Mouse (Mus musculus) ES-E14 (cell line): Measurements from ENCODE around the gene Drg1. TPM values are rescaled to one million over a fixed set of nuclear protein-coding genes. Genes with fewer than 3 reads are reported as not detected.

Experiments
- DNase-seq: peaks from one replicate; pipeline ENCODE4 v3.0.0-alpha.2; 2013; ENCODE audit warnings: low read depth, low spot score
- H3K27ac ChIP-seq: 2 replicates; pipeline ENCODE4 v1.5.1; 2012; ENCODE audit warnings: low read depth, mild to moderate bottlenecking, low read length, moderate library complexity, mixed read lengths; ENCODE audit not compliant: poor library complexity, insufficient read depth, severe bottlenecking
- H3K36me3 ChIP-seq: 2 replicates; pipeline ENCODE4 v1.6.1; 2012; ENCODE audit warnings: mild to moderate bottlenecking, low read length, moderate library complexity, mixed read lengths; ENCODE audit not compliant: control insufficient read depth, poor library complexity, insufficient read depth, severe bottlenecking
- H3K4me1 ChIP-seq, 2 experiments: fragments of 150-350 bp in 1 of 2; sonication (generic) in 1 of 2; 2 replicates each; pipeline ENCODE4 v1.6.1; 2012; ENCODE audit warnings: low read length in 2 of 2, mild to moderate bottlenecking in 1 of 2, mixed read lengths in 1 of 2; ENCODE audit not compliant: control insufficient read depth in 2 of 2, insufficient read depth in 2 of 2, poor library complexity in 1 of 2
- H3K4me3 ChIP-seq, 2 experiments: fragments of 150-350 bp in 1 of 2; sonication (generic) in 1 of 2; 2 replicates each; pipeline ENCODE4 v1.5.1; 2012; ENCODE audit warnings: low read length in 2 of 2, low read depth in 1 of 2, mild to moderate bottlenecking in 1 of 2, mixed read lengths in 1 of 2; ENCODE audit not compliant: insufficient read depth in 1 of 2, poor library complexity in 1 of 2, severe bottlenecking in 1 of 2
- H3K9ac ChIP-seq: 2 replicates; pipeline ENCODE4 v1.6.1; 2012; ENCODE audit warnings: low read depth, mild to moderate bottlenecking, low read length, mixed read lengths; ENCODE audit not compliant: poor library complexity, insufficient read depth, severe bottlenecking
- H3K9me3 ChIP-seq: fragments of 150-350 bp; sonication (generic); 2 replicates; pipeline ENCODE4 v1.6.1; 2012; ENCODE audit warnings: low read depth, mild to moderate bottlenecking, low read length; ENCODE audit not compliant: control insufficient read depth, insufficient read depth
- CHD2 ChIP-seq: IDR thresholded peaks from 2 replicates; pipeline ENCODE4 v1.6.1; 2014; ENCODE audit warnings: mild to moderate bottlenecking, low read depth, low read length, inconsistent platforms
- HCFC1 ChIP-seq: IDR thresholded peaks from 2 replicates; pipeline ENCODE4 v1.6.1; 2012; ENCODE audit warnings: low read length, inconsistent platforms, borderline replicate concordance; ENCODE audit not compliant: insufficient read depth
- MAFK ChIP-seq: IDR thresholded peaks from 2 replicates; pipeline ENCODE4 v1.6.1; 2014; ENCODE audit warnings: mild to moderate bottlenecking, low read depth, low read length, inconsistent platforms; ENCODE audit not compliant: insufficient read depth
- ZC3H11A ChIP-seq: IDR thresholded peaks from 2 replicates; pipeline ENCODE4 v1.6.1; 2012; ENCODE audit warnings: low read depth, mild to moderate bottlenecking, inconsistent platforms, low read length, borderline replicate concordance
- ZNF384 ChIP-seq: IDR thresholded peaks from 2 replicates; pipeline ENCODE4 v1.6.1; 2012; ENCODE audit warnings: low read depth, low read length, inconsistent platforms
- in situ Hi-C, 2 experiments: fragments of 600-800 bp; cut with MboI; formaldehyde crosslinking; loops; one replicate each; pipeline ENCODE4 v1.15.1; 2025; ENCODE audit warnings: low sequenced_read_pairs in 2 of 2, inconsistent platforms in 1 of 2; ENCODE audit not compliant: unreplicated experiment in 2 of 2
- total RNA-seq: library from RNA; depleted of rRNA; stranded (reverse); fragments of 300-350 nt; gene quantifications from 2 replicates; pipeline ENCODE4 v1.2.3, GENCODE M21; 2012

The Drg1 gene
- total RNA-seq, 1 experiment, result 180 TPM

DNA sequence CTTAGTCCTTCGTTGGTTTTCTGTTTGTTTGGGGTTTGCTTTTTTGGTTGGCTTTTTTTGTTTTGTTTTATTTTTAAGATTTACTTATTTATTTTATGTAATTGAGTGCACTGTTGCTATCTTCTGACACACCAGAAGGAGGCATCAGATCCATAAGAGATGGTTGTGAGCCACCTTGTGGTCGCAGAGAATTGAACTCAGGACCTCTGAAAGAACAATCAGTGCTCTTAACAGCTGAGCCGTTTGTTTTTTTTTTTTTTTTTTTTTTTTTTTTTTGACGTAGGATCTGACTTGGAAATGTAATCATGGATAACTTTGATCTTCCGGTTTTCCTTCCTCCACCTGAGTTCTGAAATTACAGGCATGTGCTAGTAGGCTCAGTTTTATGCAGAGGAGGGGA lies 43.1 kb downstream of the Drg1 start:
- in situ Hi-C loops, result no loop called here
- DNase-seq, result no peak

DNA sequence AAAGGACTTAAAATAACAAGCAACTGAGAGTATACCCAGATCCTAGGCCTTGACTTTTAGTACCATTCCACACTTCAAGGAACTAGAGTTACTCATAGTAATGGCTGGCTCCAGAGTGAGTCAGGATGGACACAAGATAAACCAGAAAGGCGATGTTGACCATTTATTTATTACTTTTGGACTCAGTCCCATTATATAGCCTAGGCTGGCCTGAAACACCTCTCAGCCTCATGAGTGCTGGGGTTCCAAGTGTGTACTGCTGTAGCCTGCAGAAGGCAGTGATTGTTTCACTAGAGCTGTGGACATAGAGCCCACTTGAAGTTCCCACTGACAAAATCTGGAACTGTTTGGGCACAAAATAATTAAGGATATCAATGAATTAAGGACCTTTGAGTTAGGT lies 53.7 kb downstream of the Drg1 start:
- no peak overlapping the region for H3K9ac ChIP-seq
- no peak overlapping the region for H3K4me3 ChIP-seq
- H3K27ac ChIP-seq, result no peak overlapping the region
- in situ Hi-C loops, result no loop called here
- H3K36me3 ChIP-seq, result peaks cover 12% of the 10 kb centered on the region
- no peak for DNase-seq
- H3K4me1 ChIP-seq, result no peaks in the 10 kb centered on the region
- no peaks in the 10 kb centered on the region for H3K9me3 ChIP-seq
- TF ChIP-seq ZNF384 (no peak), ZC3H11A (no peak), MAFK (no peak), HCFC1 (no peak), CHD2 (no peak)

More for the DNA sequence above, 43.1 kb downstream of the Drg1 start:
- H3K9me3 ChIP-seq, result no peaks in the 10 kb centered on the region
- no peaks in the 10 kb centered on the region for H3K4me1 ChIP-seq
- H3K27ac ChIP-seq, result no peak overlapping the region
- no peak overlapping the region for H3K9ac ChIP-seq
- TF ChIP-seq CHD2 (no peak), HCFC1 (no peak), ZC3H11A (no peak), ZNF384 (peak; percentile 84; the same call in 1 of the 2 replicates), MAFK (no peak)
- H3K4me3 ChIP-seq, result no peak overlapping the region
- H3K36me3 ChIP-seq, result peaks cover 29% of the 10 kb centered on the region

DNA sequence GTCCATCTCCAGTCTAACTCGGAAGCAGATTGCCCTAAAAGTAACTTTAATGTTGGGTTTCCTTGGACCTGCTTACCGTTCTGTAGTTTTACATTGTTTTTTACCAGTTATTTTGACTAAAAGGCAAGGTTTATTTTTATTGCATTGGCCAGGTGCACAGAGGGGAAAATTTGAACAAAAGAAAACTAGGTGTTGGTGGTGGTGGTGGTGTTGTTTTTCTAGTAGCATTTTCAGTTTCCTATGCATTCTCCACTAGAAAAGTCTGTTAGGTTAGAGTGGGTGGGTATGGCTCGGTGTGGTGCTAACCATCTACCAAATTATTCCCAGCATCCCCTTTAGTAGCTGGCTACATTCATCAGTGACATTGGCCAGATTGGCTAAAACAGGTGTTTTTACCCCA lies 59.4 kb downstream of the Drg1 start:
- H3K9ac ChIP-seq, result no peak overlapping the region
- H3K36me3 ChIP-seq, result peaks cover 9% of the 10 kb centered on the region
- H3K4me3 ChIP-seq, result no peak overlapping the region
- H3K27ac ChIP-seq, result no peak overlapping the region
- no peaks in the 10 kb centered on the region for H3K4me1 ChIP-seq
- in situ Hi-C loops, result no loop called here
- no peak for TF ChIP-seq HCFC1
- TF ChIP-seq ZNF384, result no peak
- TF ChIP-seq CHD2, result no peak
- no peak for TF ChIP-seq MAFK
- no peak for TF ChIP-seq ZC3H11A
- no peaks in the 10 kb centered on the region for H3K9me3 ChIP-seq
- no peak for DNase-seq

DNA sequence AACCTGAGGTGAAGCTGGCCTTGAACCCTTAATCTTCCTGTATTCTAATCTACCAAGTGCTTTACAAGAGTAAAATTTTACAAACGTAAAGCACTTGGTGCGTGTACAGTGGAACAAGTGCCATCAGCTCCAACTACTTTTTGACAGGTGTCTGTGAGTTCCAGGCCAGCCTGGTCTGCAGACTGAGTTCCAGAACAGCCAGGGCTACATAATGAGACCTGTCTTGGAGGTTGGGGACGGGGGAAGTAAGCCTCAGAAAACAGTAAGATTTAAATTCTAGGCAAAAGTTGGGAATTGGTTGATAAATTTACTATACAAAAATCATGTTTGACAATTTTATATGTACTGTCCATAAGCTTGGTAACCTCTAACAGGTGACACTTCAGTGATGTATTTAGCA lies 61.0 kb downstream of the Drg1 start:
- H3K9me3 ChIP-seq, result no peaks in the 10 kb centered on the region
- no peak for DNase-seq
- H3K4me3 ChIP-seq, result no peak overlapping the region
- no peak for TF ChIP-seq ZNF384
- no peak for TF ChIP-seq HCFC1
- H3K9ac ChIP-seq, result no peak overlapping the region
- H3K4me1 ChIP-seq, result no peaks in the 10 kb centered on the region
- in situ Hi-C loops, result no loop called here
- no peak overlapping the region for H3K27ac ChIP-seq
- peaks cover 6% of the 10 kb centered on the region for H3K36me3 ChIP-seq

DNA sequence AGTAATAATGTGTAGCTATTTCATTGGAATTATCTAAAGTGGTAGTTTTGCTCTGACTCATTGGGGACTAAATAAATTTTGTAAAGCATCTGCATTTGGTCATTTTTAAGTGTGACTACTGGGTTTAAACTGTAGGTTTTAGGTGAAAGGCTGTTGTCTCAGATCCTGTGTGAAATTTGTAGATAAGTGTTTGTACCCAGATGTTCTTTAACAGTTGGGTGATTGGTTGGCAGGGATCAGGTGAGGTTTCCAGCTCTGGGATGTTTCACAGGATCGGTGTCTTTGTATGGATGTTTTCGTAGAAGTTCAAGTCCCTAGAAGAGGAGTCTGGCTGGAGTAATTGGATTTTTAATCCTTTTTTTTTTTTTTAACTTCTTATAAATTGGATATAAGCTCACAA lies 62.4 kb downstream of the Drg1 start:
- no peaks in the 10 kb centered on the region for H3K4me1 ChIP-seq
- TF ChIP-seq MAFK (no peak), ZC3H11A (no peak), ZNF384 (no peak), CHD2 (no peak), HCFC1 (no peak)
- H3K9ac ChIP-seq, result no peak overlapping the region
- no peak overlapping the region for H3K27ac ChIP-seq
- no peaks in the 10 kb centered on the region for H3K9me3 ChIP-seq
- peak overlapping the region in 1 of 2 experiments; percentile 61; a peak in 2 of 4 replicates for H3K4me3 ChIP-seq
- DNase-seq, result no peak
- H3K36me3 ChIP-seq, result peaks cover 4% of the 10 kb centered on the region
- in situ Hi-C loops, result no loop called here
